Mouse (Mus musculus) heart, embryonic 15.5 days (tissue): ENCODE results near the gene Spc24. TPM values are rescaled to one million over a fixed set of nuclear protein-coding genes. Genes with fewer than 3 reads are reported as not detected.

Experiments
- ATAC-seq: fragments of 200-750 bp; cut with Nextera tagmentation; replicated peaks from 2 replicates; pipeline ENCODE4 v1.8.0; 2017; ENCODE audit warnings: low read depth, moderate TSS enrichment; ENCODE audit not compliant: insufficient number of reproducible peaks, insufficient read depth, low FRiP score
- H3K27ac ChIP-seq: fragments of 300-500 bp; sonication (generic); 2 replicates; pipeline ENCODE4 v1.5.1; 2015; ENCODE audit warnings: mild to moderate bottlenecking, inconsistent platforms
- H3K27me3 ChIP-seq: fragments of 300-500 bp; sonication (generic); 2 replicates; pipeline ENCODE4 v1.6.1; 2015; ENCODE audit warnings: inconsistent platforms
- H3K36me3 ChIP-seq: fragments of 300-500 bp; sonication (generic); 2 replicates; pipeline ENCODE4 v1.6.1; 2015; ENCODE audit warnings: mild to moderate bottlenecking, inconsistent platforms
- H3K4me1 ChIP-seq: fragments of 300-500 bp; sonication (generic); replicated peaks from 2 replicates; pipeline ENCODE4 v1.6.1; 2015; ENCODE audit warnings: inconsistent platforms
- H3K4me2 ChIP-seq: fragments of 300-500 bp; sonication (generic); 2 replicates; pipeline ENCODE4 v1.6.1; 2015; ENCODE audit warnings: inconsistent platforms, mild to moderate bottlenecking, moderate library complexity
- H3K4me3 ChIP-seq: fragments of 300-500 bp; sonication (generic); 2 replicates; pipeline ENCODE4 v1.5.1; 2015; ENCODE audit warnings: mild to moderate bottlenecking, inconsistent platforms
- H3K9ac ChIP-seq: fragments of 300-500 bp; sonication (generic); 2 replicates; pipeline ENCODE4 v1.6.1; 2015; ENCODE audit warnings: mild to moderate bottlenecking, inconsistent platforms
- H3K9me3 ChIP-seq: fragments of 300-500 bp; sonication (generic); replicated peaks from 2 replicates; pipeline ENCODE4 v1.6.1; 2016; ENCODE audit warnings: inconsistent platforms
- WGBS: fragments of 180-500 bp; shearing (Covaris S2); methylation state at CpG from one replicate; pipeline ENCODE4 v1.1.7; 2015; ENCODE audit warnings: mixed read lengths; 5-methylcytosine and 5-hydroxymethylcytosine counted together
- polyA plus RNA-seq: library from polyadenylated mRNA; unstranded; fragments of >200 nt; fragmentation: Nextera tagmentation; extraction: Ambion mirVana; gene quantifications from 2 replicates; pipeline ENCODE4 v1.2.1, GENCODE M21; 2015

Gene Spc24
- polyA plus RNA-seq: 69.6 and 88.1 TPM in 2 replicates

DNA sequence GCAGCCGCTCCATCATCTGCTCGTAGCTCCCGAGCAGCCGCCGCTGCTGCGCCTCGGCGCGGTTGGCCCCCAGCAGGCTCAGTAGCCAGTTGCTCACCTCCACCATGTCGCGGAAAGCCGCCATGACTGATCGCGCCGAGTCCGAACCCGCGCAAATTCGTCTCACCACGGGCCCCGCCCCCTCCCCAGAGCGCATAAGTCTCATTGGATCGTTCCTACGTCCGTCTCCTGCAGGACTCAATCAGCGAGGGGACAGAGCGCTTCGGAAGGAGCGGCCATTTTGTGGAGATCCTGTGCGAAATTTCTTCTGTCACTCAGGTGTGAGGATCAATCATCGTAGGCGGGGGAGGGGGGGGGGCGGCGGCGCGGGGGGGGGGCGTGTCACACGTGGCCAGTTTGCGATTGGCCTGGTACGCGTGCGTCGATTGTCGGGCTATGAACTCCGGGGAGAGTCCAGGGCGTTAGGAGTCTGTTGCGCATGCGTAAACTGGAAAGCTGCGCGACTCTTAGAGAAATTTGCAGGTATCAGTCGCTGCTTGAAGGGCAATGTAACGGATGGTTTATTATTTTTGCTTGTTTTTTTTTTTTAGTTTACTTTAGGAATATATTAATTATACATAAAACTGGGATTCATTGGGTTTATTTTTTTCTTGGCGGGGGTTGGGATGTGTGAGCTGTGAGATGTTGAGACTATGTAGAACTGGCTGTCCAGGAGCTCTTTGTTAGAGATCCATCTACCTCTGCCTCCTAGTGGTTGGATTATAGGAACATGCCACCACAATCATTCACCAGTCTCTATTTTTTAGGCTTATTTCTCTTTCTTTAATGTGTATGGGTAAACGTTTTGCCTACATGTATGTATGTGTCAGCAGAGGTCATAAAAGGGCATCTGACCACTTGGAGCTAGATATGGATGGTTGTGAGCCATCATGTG lies at the start of gene Spc24:
Gene Spc24 (minus strand): TSS at position 149 of the 934 bp plus-strand sequence.
- WGBS: under 1% methylated on average over 53 of the region's 54 CpGs
- H3K27ac ChIP-seq: peak within 1 kb of the TSS; percentile 68
- peak within 1 kb of the TSS; percentile 79 for H3K4me3 ChIP-seq
- no peaks in the 10 kb centered on the region for H3K9me3 ChIP-seq
- no peaks in the 10 kb centered on the region for H3K27me3 ChIP-seq
- H3K36me3 ChIP-seq: peaks cover 7% of the 10 kb centered on the region; the same call in 1 of the 2 replicates
- peak; percentile 92 for ATAC-seq
- H3K4me1 ChIP-seq: peaks cover 31% of the 10 kb centered on the region
- peak within 1 kb of the TSS; percentile 81 for H3K4me2 ChIP-seq
- peak within 1 kb of the TSS; percentile 75 for H3K9ac ChIP-seq

DNA sequence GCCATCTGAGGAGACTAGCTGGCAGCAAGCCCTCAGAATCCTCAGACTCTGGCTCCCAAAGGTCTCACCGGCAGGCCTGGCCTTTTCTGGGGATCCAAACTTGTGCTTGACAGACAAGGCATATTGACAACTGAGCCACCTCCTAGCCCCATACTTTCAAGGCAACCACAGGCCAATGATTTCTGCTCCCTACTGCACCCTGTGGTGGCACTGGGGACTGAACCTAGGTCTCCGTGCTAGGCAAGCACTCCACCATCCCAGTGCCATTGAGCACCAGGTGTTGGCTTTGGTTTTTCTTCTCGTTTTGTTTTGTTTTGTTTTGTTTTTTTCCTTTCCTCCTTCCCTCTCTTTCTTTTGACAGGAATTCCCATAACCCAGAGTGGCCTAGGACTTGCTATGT lies 48.5 kb upstream of the Spc24 start:
- WGBS: 59% methylated on average over 3 of the region's 3 CpGs
- H3K27ac ChIP-seq: no peak overlapping the region

DNA sequence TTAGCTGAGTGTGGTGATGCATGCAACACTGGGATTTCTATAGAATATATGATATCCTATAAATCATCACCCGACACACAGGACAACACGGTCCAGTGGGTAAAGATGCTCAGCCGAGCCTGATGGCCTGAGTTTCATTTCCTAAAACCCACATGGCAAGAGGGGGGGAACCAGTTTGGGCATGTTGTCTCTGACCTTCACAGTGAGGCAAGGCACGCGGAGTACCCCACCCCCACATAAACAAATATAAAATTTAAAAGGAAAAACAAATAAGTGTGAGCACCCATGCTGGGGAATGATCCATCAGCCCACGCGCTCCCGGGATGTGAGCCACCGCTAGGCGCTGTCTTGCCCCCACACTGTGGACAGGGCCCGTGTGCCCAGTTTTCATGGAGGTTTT lies 46.9 kb upstream of the Spc24 start:
- Histone ChIP-seq H3K4me2 (no peak overlapping the region), H3K27ac (no peak overlapping the region), H3K4me3 (no peak overlapping the region), H3K4me1 (peaks cover 13% of the 10 kb centered on the region; the same call in 1 of the 2 replicates), H3K36me3 (peaks cover 4% of the 10 kb centered on the region), H3K9me3 (no peaks in the 10 kb centered on the region), H3K9ac (no peak overlapping the region), H3K27me3 (no peaks in the 10 kb centered on the region)
- WGBS: 80% methylated on average over 11 of the region's 11 CpGs
- no peak for ATAC-seq

More for the DNA sequence above, 48.5 kb upstream of the Spc24 start:
- Histone ChIP-seq H3K4me1 (peaks cover 13% of the 10 kb centered on the region; the same call in 1 of the 2 replicates), H3K4me3 (no peak overlapping the region), H3K4me2 (no peak overlapping the region), H3K9ac (no peak overlapping the region), H3K36me3 (peaks cover 16% of the 10 kb centered on the region), H3K9me3 (no peaks in the 10 kb centered on the region), H3K27me3 (no peaks in the 10 kb centered on the region)
- no peak for ATAC-seq

DNA sequence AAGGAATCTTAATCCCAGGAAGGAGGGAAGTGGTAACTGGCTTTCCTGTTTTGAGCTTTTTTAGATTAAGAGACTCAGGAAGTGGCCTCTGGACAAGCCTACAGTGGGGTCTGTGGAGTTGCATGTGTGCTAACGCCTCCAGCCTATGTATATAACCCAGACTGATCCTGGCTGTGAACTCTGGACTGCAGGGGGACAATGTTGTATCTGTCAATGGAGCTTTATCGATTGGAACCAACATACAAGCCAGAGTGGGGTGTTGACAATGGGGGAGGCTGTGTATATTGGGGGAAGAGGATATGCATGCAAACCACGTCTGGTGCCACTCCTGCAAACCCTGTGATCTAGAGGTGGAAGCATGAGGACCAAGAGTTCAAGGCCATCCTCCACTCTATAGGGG lies 46.3 kb upstream of the Spc24 start:
- Histone ChIP-seq H3K36me3 (peaks cover 3% of the 10 kb centered on the region; the same call in 1 of the 2 replicates), H3K27me3 (no peaks in the 10 kb centered on the region), H3K4me1 (peaks cover 13% of the 10 kb centered on the region; the same call in 1 of the 2 replicates), H3K4me2 (no peak overlapping the region), H3K27ac (no peak overlapping the region), H3K9me3 (no peaks in the 10 kb centered on the region), H3K9ac (no peak overlapping the region), H3K4me3 (no peak overlapping the region)
- ATAC-seq: no peak
- WGBS: 55% methylated on average over 3 of the region's 3 CpGs

DNA sequence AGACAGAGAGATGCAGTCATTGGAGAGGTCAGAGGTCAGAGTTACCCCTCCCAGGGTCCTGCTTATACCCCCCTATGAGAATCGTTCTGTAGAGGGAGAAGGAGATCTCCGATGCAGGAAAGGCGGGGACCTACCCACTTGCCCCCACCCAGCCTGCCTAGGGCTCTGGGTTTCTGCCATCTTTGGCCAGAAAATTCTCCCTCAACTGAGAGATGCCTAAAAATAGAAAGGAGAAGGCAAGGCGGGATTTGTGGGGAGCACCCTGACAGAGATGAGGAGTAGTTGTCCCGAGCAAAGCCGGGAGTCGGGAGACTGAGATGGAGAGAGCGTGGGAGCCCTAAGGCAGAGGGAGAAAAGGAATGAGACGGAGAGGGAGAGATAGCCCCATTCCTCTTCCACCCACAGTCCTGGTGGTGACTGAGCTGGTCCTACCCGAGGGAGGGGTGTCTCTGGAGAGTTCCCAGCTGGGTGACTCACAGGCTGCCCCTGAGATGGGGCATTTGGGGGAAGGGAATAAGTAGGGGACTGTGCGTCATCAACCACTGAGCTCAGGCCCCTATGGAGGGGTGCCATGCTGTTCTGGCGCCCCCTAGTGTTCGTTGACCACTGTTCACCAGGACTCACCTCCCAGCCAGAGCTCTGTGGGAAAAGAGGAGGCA lies 44.0 kb upstream of the Spc24 start:
- Histone ChIP-seq H3K27me3 (no peaks in the 10 kb centered on the region), H3K27ac (peak overlapping the region; percentile 74), H3K4me1 (peaks cover 13% of the 10 kb centered on the region), H3K4me3 (peak overlapping the region; percentile 32), H3K9me3 (no peaks in the 10 kb centered on the region), H3K36me3 (0 out of 2 replicates have a peak, but pooled peaks cover 3% of the 10 kb centered on the region), H3K4me2 (peak overlapping the region; percentile 59), H3K9ac (peak overlapping the region; percentile 36; the same call in 1 of the 2 replicates)
- 20% methylated on average over 13 of the region's 13 CpGs for WGBS
- ATAC-seq: peak; percentile 92

DNA sequence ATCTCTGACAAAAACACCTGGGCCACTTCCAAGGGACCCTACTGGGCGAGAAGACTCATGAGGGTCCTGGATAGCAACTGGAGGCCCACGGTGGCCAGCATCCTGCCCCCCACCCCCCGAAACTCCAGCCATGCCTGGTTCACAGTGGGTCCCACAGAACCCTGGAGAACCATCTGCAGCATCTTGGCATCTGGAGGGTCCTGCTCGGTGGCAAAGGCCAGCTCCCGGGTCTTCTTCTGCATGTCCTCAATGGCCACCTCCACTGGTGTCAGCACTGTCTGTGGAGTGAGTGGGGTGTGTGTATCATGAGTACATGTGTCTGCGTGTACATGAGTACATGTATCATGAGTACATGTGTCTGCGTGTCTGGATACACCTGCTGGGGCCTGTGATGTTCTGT lies 41.5 kb upstream of the Spc24 start:
- 94% methylated on average over 7 of the region's 7 CpGs for WGBS
- no peak overlapping the region for H3K27ac ChIP-seq
- peaks cover 25% of the 10 kb centered on the region for H3K4me1 ChIP-seq
- no peak for ATAC-seq
- H3K9ac ChIP-seq: no peak overlapping the region
- no peaks in the 10 kb centered on the region for H3K27me3 ChIP-seq
- H3K4me2 ChIP-seq: no peak overlapping the region
- no peaks in the 10 kb centered on the region for H3K9me3 ChIP-seq
- H3K4me3 ChIP-seq: no peak overlapping the region
- 0 out of 2 replicates have a peak, but pooled peaks cover 3% of the 10 kb centered on the region for H3K36me3 ChIP-seq

DNA sequence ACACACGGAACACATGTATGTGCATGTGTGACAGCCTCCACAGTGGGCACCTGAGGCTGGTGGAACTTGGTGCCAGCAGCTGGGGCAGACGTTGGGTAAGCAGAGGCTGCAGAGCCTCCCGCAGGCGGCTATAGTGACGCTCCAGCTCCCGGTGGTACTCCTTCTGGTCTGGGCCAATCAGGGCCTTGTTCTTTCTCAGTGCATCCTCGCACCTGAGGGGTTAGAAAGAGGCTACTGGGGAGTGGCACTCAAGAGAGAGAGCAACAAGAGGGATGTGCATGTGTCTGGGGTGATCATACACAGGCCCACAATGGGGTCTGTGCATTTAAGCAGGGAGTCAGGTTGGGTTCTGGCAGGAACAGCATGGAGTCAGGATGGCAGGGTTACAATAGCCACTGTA lies 41.0 kb upstream of the Spc24 start:
- H3K27ac ChIP-seq: no peak overlapping the region
- 85% methylated on average over 7 of the region's 7 CpGs for WGBS
- H3K4me2 ChIP-seq: no peak overlapping the region
- H3K9ac ChIP-seq: no peak overlapping the region
- H3K4me1 ChIP-seq: peaks cover 29% of the 10 kb centered on the region
- H3K4me3 ChIP-seq: no peak overlapping the region
- no peaks in the 10 kb centered on the region for H3K9me3 ChIP-seq
- H3K27me3 ChIP-seq: no peaks in the 10 kb centered on the region
- H3K36me3 ChIP-seq: 0 out of 2 replicates have a peak, but pooled peaks cover 3% of the 10 kb centered on the region
- no peak for ATAC-seq

DNA sequence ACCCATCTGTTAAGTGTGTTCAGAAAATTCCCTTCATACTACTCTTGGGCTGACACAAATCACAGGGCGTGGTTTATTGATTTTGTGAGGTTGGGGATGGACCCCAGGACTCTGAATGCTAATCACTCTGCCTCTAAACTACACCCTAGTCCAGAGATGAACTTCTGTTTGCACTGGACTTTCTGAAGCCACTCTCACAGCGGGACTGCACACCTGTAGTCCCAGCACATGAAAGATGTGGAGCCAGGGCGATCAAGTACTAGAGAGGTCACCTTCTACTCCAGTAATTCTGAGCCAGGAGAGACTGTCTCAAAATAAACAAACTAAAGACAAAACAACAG lies 38.9 kb upstream of the Spc24 start:
- peaks cover 34% of the 10 kb centered on the region for H3K4me1 ChIP-seq

DNA sequence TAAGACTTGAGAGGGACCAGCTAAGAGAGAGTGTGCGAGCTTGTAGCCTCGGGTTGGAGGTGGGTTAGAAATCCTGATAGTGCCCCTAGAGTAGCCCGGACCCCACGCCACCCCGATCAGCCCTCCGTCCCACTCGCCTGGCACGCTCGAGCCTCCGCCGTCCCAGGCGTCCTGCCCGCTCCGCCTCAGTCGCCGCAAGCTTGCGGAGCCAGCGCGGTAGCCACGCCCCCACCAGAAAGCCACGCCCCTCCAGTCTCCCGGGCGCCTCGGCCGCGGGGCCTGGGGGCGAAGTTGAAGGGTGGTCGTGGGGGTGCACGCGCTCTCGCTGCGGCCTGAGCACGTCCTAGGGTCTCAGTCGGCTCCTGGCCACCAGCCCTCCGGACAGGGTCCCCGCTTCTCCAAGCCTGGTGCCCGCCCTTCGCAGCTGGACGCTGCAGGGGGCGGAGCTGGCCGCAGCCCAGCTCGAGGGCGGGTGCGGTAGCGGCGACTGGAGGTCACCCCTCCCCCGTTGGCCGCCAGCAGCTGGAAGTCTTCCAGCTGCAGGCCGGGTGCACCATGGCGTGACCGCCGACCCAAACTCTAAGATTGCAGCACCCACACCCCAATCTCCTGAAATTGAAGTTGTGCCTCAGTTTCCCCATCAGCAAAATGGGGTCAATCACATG lies 38.4 kb upstream of the Spc24 start, which contains the start of gene Kank2:
Gene Kank2 (minus strand): TSS at position 400 of the 665 bp plus-strand sequence.
- Histone ChIP-seq H3K27ac (peak within 1 kb of the TSS; percentile 96), H3K4me2 (peak within 1 kb of the TSS; percentile 73), H3K27me3 (no peaks in the 10 kb centered on the region), H3K4me1 (peaks cover 29% of the 10 kb centered on the region), H3K9ac (peak within 1 kb of the TSS; percentile 93), H3K4me3 (peak within 1 kb of the TSS; percentile 88), H3K9me3 (no peaks in the 10 kb centered on the region), H3K36me3 (peaks cover 23% of the 10 kb centered on the region)
- WGBS: under 1% methylated on average over 51 of the region's 52 CpGs
- ATAC-seq: peak; percentile 82

More for the DNA sequence above, 38.9 kb upstream of the Spc24 start:
- WGBS: 61% methylated on average over 3 of the region's 3 CpGs
- peak overlapping the region; percentile 88 for H3K4me3 ChIP-seq
- no peaks in the 10 kb centered on the region for H3K27me3 ChIP-seq
- H3K27ac ChIP-seq: peak overlapping the region; percentile 96
- peak overlapping the region; percentile 73 for H3K4me2 ChIP-seq
- no peak overlapping the region for H3K9ac ChIP-seq
- H3K9me3 ChIP-seq: no peaks in the 10 kb centered on the region
- H3K36me3 ChIP-seq: peaks cover 18% of the 10 kb centered on the region
- no peak for ATAC-seq

DNA sequence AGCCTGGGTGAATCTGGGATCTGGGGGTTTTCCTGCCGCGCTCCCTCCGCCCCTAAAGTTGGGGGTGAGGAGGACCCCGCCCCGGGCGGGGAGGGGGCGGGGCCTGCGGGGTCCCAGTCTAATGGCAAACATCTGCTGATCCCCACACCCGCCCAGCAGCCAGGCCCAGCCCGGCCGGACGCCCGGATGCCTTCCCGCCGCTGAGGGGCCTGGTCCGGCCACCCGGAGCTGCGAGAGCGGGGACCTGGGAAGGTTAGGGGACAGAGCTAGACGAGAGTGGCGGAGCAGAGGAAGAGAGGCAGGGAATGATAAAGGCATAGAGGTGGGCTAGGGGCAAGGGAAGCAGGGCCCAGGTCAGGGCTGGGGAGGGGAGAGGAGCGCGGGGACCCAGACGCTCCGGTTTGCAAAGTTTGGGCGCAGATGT lies 37.8 kb upstream of the Spc24 start:
- Histone ChIP-seq H3K36me3 (peaks cover 28% of the 10 kb centered on the region), H3K9me3 (no peaks in the 10 kb centered on the region), H3K4me1 (peaks cover 34% of the 10 kb centered on the region), H3K9ac (peak overlapping the region; percentile 93), H3K27me3 (no peaks in the 10 kb centered on the region), H3K27ac (peak overlapping the region; percentile 96), H3K4me3 (peak overlapping the region; percentile 88), H3K4me2 (peak overlapping the region; percentile 73)
- 0% methylated on average over 26 of the region's 26 CpGs for WGBS
- peak; percentile 73 for ATAC-seq

DNA sequence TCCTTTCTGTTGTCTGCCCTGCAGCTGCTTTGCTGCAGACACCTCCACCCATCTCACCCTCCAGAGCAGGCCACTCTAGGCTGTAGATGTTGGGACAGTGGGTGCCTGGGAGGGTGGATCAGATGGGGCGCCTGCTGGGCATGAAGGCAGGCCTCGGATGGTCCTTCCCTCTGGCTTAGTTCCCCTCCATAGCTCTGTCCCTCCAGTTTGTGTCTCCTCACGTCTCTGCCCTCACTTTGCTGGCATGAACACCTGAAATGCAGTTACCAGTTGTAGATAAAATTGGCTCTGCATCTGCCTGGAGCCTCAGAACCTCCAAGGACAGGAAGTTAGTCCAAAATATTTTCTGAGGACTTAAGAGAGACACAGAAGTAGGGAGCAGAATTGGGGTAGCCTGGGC lies 36.8 kb upstream of the Spc24 start:
- Histone ChIP-seq H3K4me1 (peaks cover 44% of the 10 kb centered on the region), H3K4me3 (peak overlapping the region; percentile 88), H3K36me3 (peaks cover 32% of the 10 kb centered on the region), H3K27me3 (no peaks in the 10 kb centered on the region), H3K4me2 (peak overlapping the region; percentile 73), H3K27ac (peak overlapping the region; percentile 96), H3K9me3 (no peaks in the 10 kb centered on the region), H3K9ac (peak overlapping the region; percentile 48)
- WGBS: 53% methylated on average over 3 of the region's 3 CpGs
- ATAC-seq: no peak
